Mouse (Mus musculus): ENCODE results near the gene Ascc1. TPM values are rescaled to one million over a fixed set of nuclear protein-coding genes. Genes with fewer than 3 reads are reported as not detected.

The Ascc1 gene
- polyA plus RNA-seq, 1 experiment = 52.9 TPM

DNA sequence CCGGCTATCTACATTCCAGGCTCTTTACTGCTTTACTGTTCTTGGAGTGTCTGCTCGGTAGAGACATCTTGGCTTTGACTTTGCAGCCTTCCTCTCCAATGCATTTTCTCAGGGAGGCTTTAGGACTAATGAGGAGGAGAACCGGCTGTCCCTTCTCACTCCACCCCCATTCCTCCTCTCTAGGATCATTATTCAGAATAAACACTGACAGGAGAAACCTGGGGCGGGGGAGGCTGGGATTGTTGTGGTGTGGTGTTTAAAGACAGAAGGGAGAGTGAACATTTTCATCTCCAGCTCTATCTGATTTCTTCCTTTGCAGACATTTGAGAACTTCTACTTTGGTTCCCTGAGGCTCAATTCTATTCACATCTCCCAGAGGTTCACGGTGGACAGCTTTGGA is 95.2 kb downstream of the Ascc1 start:
- no peak for TF ChIP-seq CTCF (IDR thresholded peaks at IDR 0.05; ENCODE audit: low read depth, low read length)
- TF ChIP-seq EP300 (IDR thresholded peaks at IDR 0.05; ENCODE audit: insufficient read depth, low read depth, low read length) = no peak
- no peak for TF ChIP-seq POLR2A (IDR thresholded peaks at IDR 0.05; ENCODE audit: insufficient read depth, low read length)
- Histone ChIP-seq H3K36me3 (ENCODE audit: control insufficient read depth, insufficient read depth, low read length, poor library complexity, severe bottlenecking) (no peaks in the 10 kb centered on the region), H3K9ac (ENCODE audit: low read depth, poor library complexity, severe bottlenecking) (no peak overlapping the region), H3K4me1 (ENCODE audit: control insufficient read depth, insufficient read depth, low read length) (no peaks in the 10 kb centered on the region), H3K9me3 (replicated peaks; ENCODE audit: control insufficient read depth, insufficient read depth, low read length, poor library complexity, severe bottlenecking) (no peaks in the 10 kb centered on the region), H3K4me3 (ENCODE audit: low read depth, low read length) (no peak overlapping the region), H3K27me3 (ENCODE audit: control insufficient read depth, insufficient read depth, low read length, poor library complexity, severe bottlenecking) (no peaks in the 10 kb centered on the region), H3K27ac (ENCODE audit: insufficient read depth, low read length) (no peak overlapping the region)

DNA sequence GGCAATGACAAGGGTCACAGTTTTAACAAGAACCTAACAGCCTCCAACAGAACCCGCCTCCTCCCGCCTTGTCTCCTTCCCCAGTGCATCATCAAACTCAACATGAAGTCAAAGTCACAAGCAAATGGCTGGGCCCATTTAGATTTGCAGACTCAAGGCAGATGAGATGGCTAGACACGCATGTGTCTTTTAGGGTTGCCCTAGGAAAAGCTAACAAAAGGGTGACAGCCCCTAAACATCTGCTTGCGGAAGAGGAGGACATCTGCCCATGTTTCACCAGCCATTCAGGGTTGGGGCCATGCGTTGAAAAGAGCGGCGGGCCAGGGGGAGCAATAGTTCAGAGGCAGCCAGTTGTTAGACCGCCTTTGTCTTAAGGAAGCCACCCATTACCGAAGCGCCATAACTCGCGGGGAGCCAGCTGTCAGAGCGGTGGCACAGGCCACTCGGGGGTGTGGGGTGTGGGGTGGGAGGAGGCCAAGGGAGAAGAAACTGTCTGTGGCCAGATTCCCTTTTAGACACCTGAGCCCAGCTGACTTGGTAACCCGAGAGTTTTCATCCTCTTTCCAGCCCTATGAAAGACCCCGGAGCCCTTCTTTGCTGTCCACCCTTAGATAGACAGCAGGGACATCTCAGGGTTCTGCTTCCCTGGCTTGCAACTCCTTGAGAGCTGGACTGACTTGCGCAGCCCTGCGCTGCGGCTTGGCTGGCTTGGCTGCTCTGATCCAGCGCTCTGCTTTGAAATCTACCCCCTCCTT is 103.0 kb downstream of the Ascc1 start:
- H3K36me3 ChIP-seq (ENCODE audit: control insufficient read depth, insufficient read depth, low read length, poor library complexity, severe bottlenecking) = no peaks in the 10 kb centered on the region
- no peaks in the 10 kb centered on the region for H3K4me1 ChIP-seq (ENCODE audit: control insufficient read depth, insufficient read depth, low read length)
- no peaks in the 10 kb centered on the region; the same call in 1 of the 2 replicates for H3K27me3 ChIP-seq (ENCODE audit: control insufficient read depth, insufficient read depth, low read length, poor library complexity, severe bottlenecking)
- TF ChIP-seq POLR2A (IDR thresholded peaks at IDR 0.05; ENCODE audit: insufficient read depth, low read length) = no peak
- no peak for TF ChIP-seq EP300 (IDR thresholded peaks at IDR 0.05; ENCODE audit: insufficient read depth, low read depth, low read length)
- no peak for TF ChIP-seq CTCF (IDR thresholded peaks at IDR 0.05; ENCODE audit: low read depth, low read length)
- H3K27ac ChIP-seq (ENCODE audit: insufficient read depth, low read length) = no peak overlapping the region
- H3K9me3 ChIP-seq (replicated peaks; ENCODE audit: control insufficient read depth, insufficient read depth, low read length, poor library complexity, severe bottlenecking) = no peaks in the 10 kb centered on the region
- peak overlapping the region; percentile 59; the same call in 1 of the 2 replicates for H3K9ac ChIP-seq (ENCODE audit: low read depth, poor library complexity, severe bottlenecking)
- no peak overlapping the region for H3K4me3 ChIP-seq (ENCODE audit: low read depth, low read length)

DNA sequence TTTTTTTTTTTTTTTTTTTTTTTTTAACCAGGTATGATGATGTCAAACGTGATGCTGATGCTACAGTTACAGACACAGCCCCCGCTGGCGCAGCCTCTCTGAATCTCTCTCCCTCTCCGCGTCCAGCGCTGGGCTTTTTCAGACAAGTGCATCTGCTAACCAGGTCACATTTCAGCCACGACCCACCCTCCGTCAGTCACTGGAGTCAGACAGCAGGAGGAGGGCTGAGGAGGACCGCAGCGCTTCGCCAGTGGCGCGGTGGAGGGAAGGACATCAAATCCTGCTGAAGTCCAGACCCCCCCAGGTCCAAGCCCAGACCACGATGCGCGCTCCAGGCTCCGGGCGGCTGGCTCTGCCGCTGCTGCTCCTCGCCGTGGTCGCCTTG is 103.5 kb downstream of the Ascc1 start, which contains the start of gene Spock2:
Gene Spock2 (plus strand): TSS at position 74 of the 385 bp plus-strand sequence.
- no peaks in the 10 kb centered on the region; the same call in 1 of the 2 replicates for H3K27me3 ChIP-seq (ENCODE audit: control insufficient read depth, insufficient read depth, low read length, poor library complexity, severe bottlenecking)
- H3K36me3 ChIP-seq (ENCODE audit: control insufficient read depth, insufficient read depth, low read length, poor library complexity, severe bottlenecking) = no peaks in the 10 kb centered on the region
- no peak within 1 kb of the TSS for H3K27ac ChIP-seq (ENCODE audit: insufficient read depth, low read length)

DNA sequence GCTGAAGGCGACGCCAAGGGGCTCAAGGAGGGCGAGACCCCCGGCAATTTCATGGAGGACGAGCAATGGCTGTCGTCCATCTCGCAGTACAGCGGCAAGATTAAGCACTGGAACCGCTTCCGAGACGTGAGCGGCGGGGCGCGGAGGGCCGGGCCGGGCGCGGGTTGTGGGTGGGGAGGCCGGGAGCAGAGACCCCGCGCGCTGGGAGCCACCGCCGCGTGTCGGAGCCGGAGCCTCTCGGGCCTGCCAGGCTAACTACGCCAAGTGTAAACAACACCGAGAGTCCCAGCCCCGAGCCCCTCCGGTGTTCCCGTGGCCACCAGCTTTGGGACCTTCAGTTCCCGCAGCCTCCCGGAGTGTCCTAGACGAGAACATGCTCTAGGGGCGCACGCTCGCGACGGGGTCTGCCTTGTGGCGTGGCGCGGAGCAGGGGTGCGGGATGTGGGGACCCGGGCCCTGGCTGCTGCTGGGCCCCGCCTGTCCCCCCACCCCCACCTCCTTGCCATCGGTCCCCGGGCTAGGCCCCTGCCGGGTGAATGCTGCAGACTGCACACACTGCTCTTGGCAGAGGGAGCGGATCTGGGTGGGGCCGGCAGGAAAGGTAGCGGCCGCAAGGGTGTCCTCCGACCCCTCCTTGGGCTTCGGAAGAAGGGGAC is 104.1 kb downstream of the Ascc1 start:
- no peaks in the 10 kb centered on the region for H3K36me3 ChIP-seq (ENCODE audit: control insufficient read depth, insufficient read depth, low read length, poor library complexity, severe bottlenecking)
- H3K9me3 ChIP-seq (replicated peaks; ENCODE audit: control insufficient read depth, insufficient read depth, low read length, poor library complexity, severe bottlenecking) = no peaks in the 10 kb centered on the region
- no peaks in the 10 kb centered on the region for H3K4me1 ChIP-seq (ENCODE audit: control insufficient read depth, insufficient read depth, low read length)
- H3K9ac ChIP-seq (ENCODE audit: low read depth, poor library complexity, severe bottlenecking) = peak overlapping the region; percentile 59
- no peaks in the 10 kb centered on the region; the same call in 1 of the 2 replicates for H3K27me3 ChIP-seq (ENCODE audit: control insufficient read depth, insufficient read depth, low read length, poor library complexity, severe bottlenecking)
- peak overlapping the region; percentile 67 for H3K4me3 ChIP-seq (ENCODE audit: low read depth, low read length)
- H3K27ac ChIP-seq (ENCODE audit: insufficient read depth, low read length) = no peak overlapping the region
- TF ChIP-seq EP300 (IDR thresholded peaks at IDR 0.05; ENCODE audit: insufficient read depth, low read depth, low read length) (no peak), CTCF (IDR thresholded peaks at IDR 0.05; ENCODE audit: low read depth, low read length) (no peak), POLR2A (IDR thresholded peaks at IDR 0.05; ENCODE audit: insufficient read depth, low read length) (no peak)

More for the DNA sequence above, 103.5 kb downstream of the Ascc1 start, which contains the start of gene Spock2:
- peak within 1 kb of the TSS; percentile 67 for H3K4me3 ChIP-seq (ENCODE audit: low read depth, low read length)
- peak within 1 kb of the TSS; percentile 59 for H3K9ac ChIP-seq (ENCODE audit: low read depth, poor library complexity, severe bottlenecking)
- H3K4me1 ChIP-seq (ENCODE audit: control insufficient read depth, insufficient read depth, low read length) = no peaks in the 10 kb centered on the region
- TF ChIP-seq POLR2A (IDR thresholded peaks at IDR 0.05; ENCODE audit: insufficient read depth, low read length) = no peak
- TF ChIP-seq CTCF (IDR thresholded peaks at IDR 0.05; ENCODE audit: low read depth, low read length) = no peak
- TF ChIP-seq EP300 (IDR thresholded peaks at IDR 0.05; ENCODE audit: insufficient read depth, low read depth, low read length) = no peak
- no peaks in the 10 kb centered on the region for H3K9me3 ChIP-seq (replicated peaks; ENCODE audit: control insufficient read depth, insufficient read depth, low read length, poor library complexity, severe bottlenecking)

DNA sequence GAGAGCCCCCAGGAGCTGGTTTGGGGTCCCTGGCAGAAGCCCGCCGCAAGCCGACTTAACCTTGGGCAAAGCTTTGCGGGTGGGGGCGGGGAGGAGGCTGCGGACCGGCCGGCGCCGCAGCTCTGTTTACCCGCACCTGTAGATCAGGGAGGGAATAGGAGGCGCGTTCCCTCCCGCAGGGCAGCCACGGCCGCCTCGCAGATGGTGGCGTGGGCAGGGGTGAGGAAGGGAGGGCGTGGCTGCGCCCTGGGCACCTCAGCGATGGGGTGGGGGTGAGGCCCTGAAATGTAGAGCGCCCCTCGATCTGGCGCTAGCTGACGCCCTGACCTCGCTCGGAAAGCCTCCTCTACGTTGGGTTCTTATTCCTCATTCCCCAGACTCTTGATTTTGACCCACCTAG is 104.8 kb downstream of the Ascc1 start:
- Histone ChIP-seq H3K9ac (ENCODE audit: low read depth, poor library complexity, severe bottlenecking) (peak overlapping the region; percentile 59), H3K36me3 (ENCODE audit: control insufficient read depth, insufficient read depth, low read length, poor library complexity, severe bottlenecking) (no peaks in the 10 kb centered on the region), H3K27me3 (ENCODE audit: control insufficient read depth, insufficient read depth, low read length, poor library complexity, severe bottlenecking) (no peaks in the 10 kb centered on the region; the same call in 1 of the 2 replicates), H3K27ac (ENCODE audit: insufficient read depth, low read length) (no peak overlapping the region), H3K4me3 (ENCODE audit: low read depth, low read length) (peak overlapping the region; percentile 67), H3K4me1 (ENCODE audit: control insufficient read depth, insufficient read depth, low read length) (no peaks in the 10 kb centered on the region), H3K9me3 (replicated peaks; ENCODE audit: control insufficient read depth, insufficient read depth, low read length, poor library complexity, severe bottlenecking) (no peaks in the 10 kb centered on the region)
- TF ChIP-seq EP300 (IDR thresholded peaks at IDR 0.05; ENCODE audit: insufficient read depth, low read depth, low read length) = no peak
- no peak for TF ChIP-seq POLR2A (IDR thresholded peaks at IDR 0.05; ENCODE audit: insufficient read depth, low read length)
- TF ChIP-seq CTCF (IDR thresholded peaks at IDR 0.05; ENCODE audit: low read depth, low read length) = no peak
